Mouse (Mus musculus) layer of hippocampus, adult 8-10 months (tissue): Measurements from ENCODE around the gene Smarca5. TPM values are rescaled to one million over a fixed set of nuclear protein-coding genes. Genes with fewer than 3 reads are reported as not detected.

Experiments
- DNase-seq, 2 experiments: peaks; one replicate each; pipeline ENCODE4 v3.0.0; 2022; ENCODE audit warnings: low spot score in 2 of 2
- total RNA-seq, 4 experiments: library from RNA; stranded (reverse); gene quantifications; 2 replicates each; pipeline ENCODE4 v1.2.4; 2022

The Smarca5 gene
- total RNA-seq, 4 experiments from 2014 or later = 52.2 to 60.2 (median 56.5) TPM

DNA sequence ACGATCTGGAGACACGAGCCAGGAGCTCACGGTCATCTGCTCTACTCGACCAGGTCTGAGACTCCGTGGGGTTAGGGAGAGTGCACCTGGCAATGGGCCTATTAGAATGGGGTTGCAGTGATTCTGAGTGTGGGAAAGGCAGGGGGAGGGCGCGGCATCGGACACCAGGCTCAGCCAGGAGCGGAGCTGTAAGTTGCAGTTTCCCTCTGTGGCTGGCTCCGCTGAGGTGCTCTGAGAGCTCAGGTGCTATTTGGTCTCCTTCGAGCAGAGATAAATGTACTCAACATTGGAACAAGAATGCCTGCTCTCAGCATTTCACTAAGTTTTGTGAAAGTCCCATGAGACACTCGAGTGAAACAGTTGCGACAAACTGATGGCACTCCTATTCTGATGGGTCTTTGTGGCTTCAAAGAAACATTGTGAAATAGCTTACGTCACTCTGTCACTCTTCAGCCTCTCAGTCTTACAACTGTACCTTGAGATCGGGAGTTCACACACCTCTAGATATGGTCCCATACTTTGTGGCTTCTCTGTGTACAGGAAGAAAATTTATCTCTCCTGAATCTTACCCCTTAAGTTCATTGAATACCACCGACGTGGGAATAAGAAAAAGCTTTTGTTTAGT, 69.9 kb downstream of the Smarca5 start:
- DNase-seq = no peak

GRCm38 (mm10) chr8:80663476-80663875, 75.8 kb downstream of the Smarca5 start:
- DNase-seq = no peak

- DNase-seq = no peak
Measured at GRCm38 (mm10) chr8:80661055-80661454, 78.2 kb downstream of the Smarca5 start.

GRCm38 (mm10) chr8:80657639-80658038, 81.7 kb downstream of the Smarca5 start:
- DNase-seq = no peak

Other genes starting within 250 kb of the Smarca5 start
- not detected for gene Gypa, start 245.7 kb downstream of the Smarca5 start, total RNA-seq
- gene Frem3, start 128.4 kb downstream of the Smarca5 start, total RNA-seq = 1 to 10 TPM; 2.0 to 2.4 (median 2.2) TPM
- gene Gab1, start 141.0 kb upstream of the Smarca5 start, total RNA-seq = 10 to 100 TPM; 19.4 to 24.9 (median 22.3) TPM